Mouse (Mus musculus): ENCODE data around the gene Cdc14a. TPM values are rescaled to one million over a fixed set of nuclear protein-coding genes. Genes with fewer than 3 reads are reported as not detected.
"Not testable (repeated sequence)": the region's sequence is repeated elsewhere in the genome, so short reads cannot be mapped to it uniquely, and the experiment has no call there.

Cdc14a gene
- total RNA-seq, 4 experiments from 2014 or later: 3.3 to 4.2 (median 3.7) TPM

DNA sequence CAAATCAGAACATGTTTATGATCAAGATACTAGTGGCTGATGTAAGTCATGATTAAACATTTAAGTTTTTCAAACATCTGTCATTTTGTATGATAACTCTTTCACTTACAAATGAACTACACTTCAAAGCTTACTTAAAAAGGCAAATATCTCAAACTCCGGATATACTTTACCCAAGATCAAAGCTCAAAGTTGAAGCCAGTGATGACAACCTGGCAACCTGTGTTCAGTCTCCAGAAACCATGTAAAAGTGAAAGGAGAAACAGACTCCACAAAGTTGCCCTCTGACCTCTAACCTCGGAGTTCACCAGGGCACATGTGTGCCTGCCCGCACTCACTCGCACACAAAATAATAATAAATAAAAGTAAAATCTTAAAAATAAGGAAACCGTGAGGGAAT is 49.3 kb downstream of the Cdc14a start:
- DNase-seq (ENCODE audit: low spot score): no peak

DNA sequence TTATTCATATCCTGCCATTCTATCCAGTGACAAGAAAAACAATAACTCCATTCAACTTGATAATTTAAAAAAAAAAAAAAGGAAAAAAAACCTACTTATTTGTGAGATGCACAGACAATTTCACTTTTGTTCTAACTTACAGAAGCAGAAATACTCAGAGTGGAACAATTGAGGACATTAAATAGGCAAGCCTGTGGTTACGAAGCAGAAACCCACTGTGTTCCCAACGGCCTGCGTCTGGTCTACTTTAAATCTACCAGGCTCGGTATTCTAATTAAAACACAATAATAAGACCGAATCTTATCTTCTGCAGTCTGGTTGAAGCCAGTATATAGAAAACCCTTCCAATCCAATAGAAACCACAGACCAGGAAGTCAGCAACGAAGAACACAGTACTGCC is 50.6 kb downstream of the Cdc14a start:
- no peak for DNase-seq (ENCODE audit: low spot score)

DNA sequence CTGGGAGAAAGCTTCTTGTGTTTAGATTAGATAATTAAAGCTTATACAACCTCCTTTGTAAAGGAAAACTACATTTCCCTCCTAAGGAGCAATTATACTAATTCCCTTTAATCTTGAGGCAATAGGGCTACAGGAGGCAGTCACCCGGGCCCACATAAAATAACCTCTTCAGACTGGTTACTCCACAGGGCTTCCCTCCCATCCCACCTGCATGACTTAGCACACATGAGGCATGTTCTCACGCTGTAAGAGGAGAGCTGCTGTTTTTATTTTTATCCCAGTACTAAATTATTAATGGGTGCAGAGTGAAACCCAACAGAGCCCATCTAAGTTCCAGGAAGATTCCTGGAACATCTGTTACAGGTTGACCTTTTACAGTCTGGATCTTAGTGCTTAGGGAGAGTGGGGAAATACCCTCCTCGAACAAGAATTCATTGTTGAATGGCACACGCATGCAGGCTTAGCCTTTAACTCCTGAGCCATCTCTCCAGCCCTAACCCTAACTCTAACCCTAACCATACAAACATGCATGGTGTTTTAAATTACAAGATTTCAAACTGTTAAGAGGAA is 54.9 kb downstream of the Cdc14a start:
- DNase-seq (ENCODE audit: low spot score): no peak

DNA sequence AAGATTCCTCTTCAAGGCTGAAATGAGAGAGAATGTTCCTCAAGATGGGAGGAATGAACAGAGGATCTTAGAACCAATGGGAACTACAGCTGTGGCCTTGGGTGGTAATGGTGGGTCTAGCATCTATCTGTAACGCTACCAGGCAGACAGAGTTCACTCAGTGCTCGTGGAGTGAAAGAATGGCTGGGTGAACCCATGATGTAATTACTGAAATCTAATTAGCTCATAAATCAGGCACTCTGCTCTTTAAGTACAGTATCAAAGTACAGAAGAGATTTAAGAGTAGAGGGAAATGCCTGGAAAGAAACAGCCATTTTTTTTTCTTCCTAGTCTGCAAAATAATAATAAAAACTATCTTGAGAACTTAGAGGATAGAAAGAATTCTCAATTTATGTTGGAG is 57.7 kb downstream of the Cdc14a start:
- DNase-seq (ENCODE audit: low spot score): no peak

DNA sequence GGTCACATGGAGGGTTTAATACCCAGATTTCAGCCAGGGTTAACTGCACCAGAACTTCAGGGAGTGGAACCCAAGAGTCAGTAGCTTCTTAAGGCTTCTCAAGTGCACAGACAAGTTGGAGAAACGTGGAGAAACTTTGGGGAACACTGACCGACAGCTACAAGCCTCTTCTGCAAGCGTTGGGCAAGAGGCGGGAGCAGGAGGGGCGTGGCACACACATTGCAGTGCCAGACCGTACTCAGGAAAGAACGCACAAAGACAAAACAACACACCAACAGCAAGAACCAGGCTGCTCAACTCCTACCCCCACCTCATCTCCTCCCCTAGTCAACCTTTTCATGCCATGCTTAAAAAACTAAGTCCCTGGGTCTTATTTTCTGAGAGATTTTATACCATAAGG is 61.9 kb downstream of the Cdc14a start:
- DNase-seq (ENCODE audit: low spot score): no peak

DNA sequence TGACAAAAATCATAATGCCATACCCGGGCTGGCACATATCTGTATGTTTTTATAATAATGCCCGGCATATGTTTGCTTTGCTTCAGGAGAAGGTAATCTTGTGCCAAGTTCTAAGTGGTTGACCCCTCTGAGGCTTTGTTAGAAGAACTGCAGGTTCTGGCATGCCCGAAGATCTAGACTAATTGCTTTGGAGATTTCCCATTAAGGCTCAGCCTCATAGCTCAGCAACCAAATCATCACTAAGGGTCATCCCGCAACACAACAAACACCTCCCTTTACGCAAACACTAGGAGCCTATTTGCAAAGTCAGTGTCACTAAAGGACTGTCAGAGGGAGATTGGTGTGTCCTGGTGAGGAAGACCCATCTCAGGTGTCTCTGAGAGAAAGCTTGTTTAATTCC is 62.7 kb downstream of the Cdc14a start:
- DNase-seq (ENCODE audit: low spot score): no peak

DNA sequence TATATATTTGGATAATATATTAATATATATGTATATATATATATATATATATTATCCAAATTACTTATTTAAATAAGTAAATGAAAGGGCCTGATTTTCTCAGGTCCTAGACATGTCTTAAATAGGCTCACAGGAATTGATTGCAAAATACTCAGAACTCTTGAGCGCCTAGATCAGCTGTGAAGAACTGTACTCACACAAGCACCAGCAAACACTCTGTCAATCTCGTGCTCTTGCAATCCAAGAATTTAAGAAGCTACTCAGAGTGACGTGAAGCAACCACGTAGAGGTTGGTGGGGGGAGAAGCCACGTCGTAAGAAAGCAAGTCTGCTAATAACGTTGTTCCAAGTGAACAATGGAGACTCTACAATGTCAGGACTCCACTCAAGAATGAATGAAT is 66.0 kb downstream of the Cdc14a start:
- DNase-seq (ENCODE audit: low spot score): no peak

DNA sequence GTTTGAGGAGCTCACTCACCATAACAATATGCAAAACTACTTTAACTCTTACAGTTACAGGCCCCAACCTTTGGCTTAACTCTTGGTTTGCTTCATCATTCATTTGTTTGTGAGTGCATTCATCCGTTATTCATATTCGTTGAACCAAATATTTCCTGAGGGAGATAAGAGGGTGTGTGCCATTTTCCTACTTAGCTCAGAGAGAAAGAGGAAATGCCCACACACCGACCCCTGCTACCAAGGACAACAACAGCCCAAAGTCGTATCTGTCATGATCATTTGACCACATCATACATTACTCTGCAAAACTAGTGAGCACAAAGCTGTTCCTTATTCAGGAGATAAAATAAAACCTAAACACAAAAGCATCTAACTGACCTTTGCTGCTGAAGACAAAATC is 66.7 kb downstream of the Cdc14a start:
- no peak for DNase-seq (ENCODE audit: low spot score)

DNA sequence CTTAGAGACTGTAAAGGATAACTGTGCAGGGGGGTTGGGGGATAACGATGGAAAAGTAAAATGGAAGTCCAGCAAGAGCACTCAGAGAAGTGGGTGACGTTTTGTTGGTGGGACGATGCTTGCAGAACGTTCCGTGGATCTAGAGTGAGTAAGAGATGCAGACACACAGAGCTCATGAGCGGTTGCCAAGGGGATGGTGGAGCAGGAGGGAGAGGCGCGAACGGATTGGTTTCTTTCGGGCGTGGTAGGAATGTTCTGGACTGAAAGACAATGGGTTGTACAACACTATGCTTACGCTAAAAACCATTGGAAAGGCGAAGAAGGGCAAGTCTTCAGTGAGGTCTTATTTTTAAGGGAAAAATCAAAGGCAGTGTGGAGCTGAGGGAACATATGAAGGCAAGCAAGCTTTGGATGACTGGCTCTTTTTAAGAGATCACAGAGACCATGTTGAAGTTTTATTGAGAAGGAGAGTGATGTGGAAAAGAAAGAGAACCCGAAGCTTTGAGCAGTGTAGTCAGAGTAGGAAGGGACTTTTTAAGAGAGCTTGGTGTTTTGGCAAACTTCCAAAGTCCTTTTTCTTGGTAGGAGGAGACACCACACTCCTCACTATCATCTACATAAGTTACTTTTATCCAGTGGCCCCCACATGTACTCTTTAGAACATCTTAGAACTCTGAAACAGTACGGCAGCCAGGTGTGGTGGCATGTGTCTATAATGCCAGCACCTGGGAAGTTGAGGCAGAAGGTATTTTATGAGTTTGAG is 68.6 kb downstream of the Cdc14a start:
- DNase-seq (ENCODE audit: low spot score): no peak

DNA sequence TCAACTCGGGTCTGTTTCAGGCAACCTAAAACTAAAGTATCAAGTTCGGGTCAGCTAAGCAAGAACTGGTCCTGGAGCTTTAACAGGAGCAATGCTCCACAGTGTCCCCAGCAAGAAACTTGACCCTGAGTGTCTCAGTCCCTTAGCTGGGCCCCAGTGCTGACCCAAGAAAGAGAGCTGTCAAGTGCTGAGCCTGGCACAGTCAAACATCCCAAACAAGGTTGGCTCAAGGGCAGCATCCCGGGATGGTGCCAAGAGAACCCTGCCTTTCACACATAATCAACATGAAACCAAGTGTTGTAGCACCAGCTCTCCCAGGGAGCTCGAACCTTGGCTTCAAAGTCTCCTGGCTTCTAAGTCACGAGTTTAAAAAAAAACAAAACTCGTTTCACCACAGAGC is 71.3 kb downstream of the Cdc14a start:
- DNase-seq (ENCODE audit: low spot score): no peak

DNA sequence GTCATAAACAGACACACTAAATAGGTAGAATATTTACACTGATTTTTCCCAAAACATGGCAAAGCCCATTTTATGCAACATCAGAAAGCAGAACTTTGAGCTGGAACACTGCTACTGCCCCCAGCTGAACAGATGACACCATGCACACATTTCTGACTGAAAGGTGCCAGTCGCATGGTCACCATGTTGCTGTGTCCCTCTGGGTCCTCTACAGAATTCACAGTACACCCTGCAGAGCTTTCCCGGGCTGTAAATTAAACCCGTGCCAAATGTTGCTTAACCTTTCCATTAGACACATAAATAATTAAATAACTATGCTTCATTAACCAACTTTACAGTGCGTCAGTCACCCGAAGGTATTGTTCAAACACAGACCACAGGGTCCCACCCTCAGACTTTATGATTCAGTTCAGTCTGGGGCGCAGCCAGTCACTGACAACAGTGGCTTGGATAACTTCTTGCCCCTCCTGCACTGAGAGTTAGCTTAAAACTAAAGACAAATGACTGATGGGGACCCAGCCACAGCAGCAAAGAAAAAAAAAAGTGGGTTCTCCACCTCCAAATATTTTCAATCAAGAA is 73.4 kb downstream of the Cdc14a start:
- DNase-seq (ENCODE audit: low spot score): no peak

DNA sequence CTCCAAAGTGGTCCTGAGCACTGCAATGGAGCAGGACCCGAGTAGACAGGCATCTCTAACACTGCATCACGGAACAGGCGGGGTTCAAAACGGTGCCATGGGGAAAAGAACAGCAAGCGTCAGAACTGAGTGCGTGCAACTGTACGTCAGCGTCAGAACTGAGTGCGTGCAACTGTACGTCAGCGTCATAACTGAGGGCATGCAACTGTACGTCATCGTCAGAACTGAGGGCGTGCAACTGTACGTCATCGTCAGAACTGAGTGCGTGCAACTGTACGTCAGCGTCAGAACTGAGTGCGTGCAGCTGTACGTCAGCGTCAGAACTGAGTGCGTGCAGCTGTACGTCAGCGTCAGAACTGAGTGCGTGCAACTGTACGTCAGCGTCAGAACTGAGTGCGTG is 76.3 kb downstream of the Cdc14a start:
- DNase-seq (ENCODE audit: low spot score): not testable (repeated sequence)

DNA sequence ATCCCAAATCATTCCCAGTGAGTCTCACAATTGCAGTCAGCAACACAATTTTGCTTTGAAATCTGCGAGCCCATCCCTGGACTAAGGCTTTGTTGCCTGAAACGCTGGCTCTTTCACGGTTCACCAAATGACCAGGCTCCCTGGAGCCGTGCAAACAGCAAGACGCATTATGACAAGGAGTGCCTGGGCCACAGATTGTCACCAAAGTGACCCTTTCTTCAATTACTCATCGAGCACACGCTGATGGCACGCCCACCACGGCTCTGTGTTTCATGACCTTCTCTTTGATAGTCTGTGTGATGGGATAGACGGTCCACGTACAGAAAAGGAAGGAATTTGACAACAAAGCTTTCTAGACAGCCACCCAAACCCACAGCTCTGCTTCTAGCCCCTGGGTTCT is 78.6 kb downstream of the Cdc14a start:
- no peak for DNase-seq (ENCODE audit: low spot score)

DNA sequence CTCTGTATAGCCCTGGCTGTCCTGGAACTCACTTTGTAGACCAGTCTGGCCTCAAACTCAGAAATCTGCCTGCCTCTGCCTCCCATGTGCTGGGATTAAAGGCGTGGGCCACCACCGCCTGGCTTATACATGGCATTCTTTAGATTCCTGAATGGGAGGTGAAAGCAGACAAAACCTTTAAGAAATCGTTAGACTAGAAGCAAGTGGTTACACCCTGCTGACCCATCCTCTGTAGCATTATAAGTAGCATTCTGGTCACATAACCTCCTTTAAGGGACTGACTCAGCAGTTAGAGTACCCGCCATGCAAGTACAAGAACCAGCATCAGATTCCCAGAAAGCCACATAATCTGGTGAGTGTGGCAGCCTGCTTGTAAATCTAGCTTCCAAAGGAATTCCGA is 81.6 kb downstream of the Cdc14a start:
- DNase-seq (ENCODE audit: low spot score): no peak

DNA sequence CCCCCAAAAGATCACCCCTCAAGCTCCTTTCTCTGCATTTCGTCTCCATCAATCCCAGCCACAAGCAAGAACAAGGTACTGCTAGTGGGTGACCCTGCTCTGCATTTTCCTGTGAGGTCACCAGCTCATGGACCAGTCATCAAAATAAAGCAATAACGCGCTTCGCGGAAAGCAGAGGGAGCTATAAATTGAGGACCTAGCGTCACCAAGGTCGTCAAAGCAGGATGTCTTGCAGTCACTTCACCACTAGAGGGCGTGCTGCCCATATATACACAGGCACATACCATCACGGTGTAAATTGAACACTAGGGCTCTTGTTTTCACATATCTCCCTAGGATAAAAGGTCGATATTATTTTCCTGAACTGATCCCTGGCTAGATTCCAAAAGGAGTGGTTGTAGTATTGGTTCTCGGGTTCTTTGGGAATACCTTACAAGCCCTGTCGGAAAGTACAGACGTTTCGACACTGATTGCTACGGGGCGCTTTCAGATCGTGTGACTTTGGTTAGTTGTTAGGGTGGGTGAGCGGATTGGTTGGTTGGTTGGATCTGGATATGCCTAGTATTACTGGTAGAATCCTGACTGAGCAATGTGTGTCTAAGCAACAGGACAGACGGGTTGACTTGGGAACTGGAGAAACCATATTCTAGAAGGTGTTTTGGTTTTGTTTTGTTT is 82.7 kb downstream of the Cdc14a start:
- DNase-seq (ENCODE audit: low spot score): peak; percentile 74

DNA sequence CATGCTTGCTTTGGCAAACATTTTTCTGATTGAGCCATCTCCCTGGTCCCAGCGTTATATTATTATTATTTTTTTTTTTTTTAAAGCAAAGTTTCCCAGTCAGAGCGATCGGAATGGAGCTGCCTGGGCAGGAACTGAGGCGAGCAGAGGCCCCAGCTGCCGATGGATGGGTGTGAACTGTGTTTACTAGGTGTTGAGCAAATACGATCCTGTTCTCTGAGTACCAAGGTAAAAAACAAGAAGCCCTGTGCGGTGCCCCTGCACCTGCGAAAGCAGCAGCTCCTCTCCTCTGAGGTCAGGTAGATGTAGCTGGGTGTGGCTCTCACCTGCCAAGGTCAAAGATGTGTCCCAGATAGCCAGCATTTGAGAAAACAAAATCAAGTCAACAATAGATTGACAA is 83.6 kb downstream of the Cdc14a start:
- DNase-seq (ENCODE audit: low spot score): no peak

DNA sequence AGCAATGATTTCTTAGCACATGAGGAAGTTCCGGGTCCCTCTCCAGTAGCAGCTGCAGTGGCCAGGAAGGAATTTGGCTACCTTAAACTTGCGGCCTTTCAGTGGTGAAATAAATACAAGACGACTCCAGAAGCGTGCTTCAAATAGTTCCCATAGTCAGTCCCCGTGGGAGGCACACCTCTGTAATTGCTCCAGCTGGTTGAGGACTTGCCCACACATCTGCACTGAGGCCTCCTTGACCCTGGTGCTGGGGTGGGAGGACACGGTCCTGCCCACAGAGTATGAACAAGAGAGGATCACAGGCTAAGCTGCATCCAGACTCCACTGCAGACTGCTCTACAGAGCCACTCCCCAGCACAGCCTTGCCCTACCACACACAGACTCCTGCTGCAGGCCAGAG is 85.2 kb downstream of the Cdc14a start:
- DNase-seq (ENCODE audit: low spot score): no peak

DNA sequence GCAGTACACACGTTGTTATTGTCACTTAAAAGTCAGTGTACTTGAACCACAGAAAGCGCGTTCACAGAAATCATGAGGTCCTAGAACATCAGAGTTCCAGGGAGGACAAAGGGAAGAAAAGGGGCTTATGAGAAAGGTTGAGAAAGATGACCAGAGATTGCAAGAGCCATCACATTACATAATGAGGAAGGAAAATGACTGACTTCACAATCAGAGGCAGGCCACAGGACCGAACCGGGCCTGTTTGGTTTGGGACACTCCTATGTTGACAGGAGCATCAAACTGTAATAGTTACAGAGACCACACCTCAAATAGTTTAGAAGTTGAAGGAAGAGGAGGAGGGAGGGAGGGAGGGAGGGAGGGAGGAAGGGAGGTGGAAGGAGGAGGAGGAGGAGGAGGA is 86.0 kb downstream of the Cdc14a start:
- DNase-seq (ENCODE audit: low spot score): no peak

DNA sequence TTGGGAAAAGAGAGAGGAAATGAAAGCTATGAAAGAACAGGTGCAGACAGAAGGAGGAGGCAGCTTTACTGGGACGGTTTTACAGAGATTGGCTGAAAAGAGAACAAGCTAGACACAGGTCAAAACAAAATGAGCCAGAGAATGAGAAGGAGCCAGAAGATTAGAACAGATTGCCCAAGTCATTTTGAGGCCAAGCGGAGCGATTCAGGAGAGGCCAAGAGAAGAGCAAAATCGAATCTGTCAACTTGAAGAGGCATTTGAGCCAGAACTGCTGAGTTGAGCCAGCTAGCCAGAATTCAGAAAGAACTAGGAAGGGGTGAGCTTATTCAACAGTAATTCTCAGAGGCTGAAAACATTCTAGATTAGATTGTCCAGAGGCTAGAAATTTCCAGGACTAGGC is 88.8 kb downstream of the Cdc14a start:
- no peak for DNase-seq (ENCODE audit: low spot score)

DNA sequence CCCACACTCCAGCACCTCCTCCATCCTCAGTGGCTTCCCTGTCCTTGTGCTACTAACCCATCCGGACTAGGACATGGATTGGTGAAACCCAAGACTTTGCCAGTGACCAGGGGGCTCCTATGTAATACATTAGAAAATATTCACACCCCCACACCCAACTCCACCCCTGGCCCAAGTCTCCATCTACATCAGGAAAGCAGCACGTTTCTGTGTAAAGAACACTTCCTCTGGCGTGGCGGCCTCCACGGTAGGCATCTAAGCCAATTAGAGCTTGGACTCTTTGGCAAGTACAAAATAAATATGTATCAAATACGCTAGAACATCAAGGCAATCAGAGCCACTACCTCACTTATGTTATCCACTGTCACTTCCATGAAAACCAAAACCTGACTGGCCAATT is 90.1 kb downstream of the Cdc14a start:
- no peak for DNase-seq (ENCODE audit: low spot score)

DNA sequence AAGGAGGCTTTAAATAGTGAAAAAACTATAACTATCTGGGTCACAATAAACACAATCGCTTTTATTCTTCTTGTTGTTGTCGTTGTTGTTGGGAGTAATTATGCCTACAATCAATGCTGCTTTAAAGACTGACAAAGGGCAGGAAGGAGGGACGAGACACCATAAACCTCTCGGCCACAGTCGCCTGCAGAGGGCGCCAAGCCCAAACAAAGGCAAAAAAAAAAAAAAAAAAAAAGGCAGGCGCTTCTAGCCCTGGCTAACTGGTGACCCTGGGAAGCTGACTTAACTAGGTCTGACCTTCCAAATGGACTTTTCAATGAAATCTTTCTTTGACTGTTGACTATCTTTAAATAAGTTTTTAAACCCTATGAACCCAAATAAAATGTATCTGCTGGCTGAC is 90.6 kb downstream of the Cdc14a start:
- no peak for DNase-seq (ENCODE audit: low spot score)

DNA sequence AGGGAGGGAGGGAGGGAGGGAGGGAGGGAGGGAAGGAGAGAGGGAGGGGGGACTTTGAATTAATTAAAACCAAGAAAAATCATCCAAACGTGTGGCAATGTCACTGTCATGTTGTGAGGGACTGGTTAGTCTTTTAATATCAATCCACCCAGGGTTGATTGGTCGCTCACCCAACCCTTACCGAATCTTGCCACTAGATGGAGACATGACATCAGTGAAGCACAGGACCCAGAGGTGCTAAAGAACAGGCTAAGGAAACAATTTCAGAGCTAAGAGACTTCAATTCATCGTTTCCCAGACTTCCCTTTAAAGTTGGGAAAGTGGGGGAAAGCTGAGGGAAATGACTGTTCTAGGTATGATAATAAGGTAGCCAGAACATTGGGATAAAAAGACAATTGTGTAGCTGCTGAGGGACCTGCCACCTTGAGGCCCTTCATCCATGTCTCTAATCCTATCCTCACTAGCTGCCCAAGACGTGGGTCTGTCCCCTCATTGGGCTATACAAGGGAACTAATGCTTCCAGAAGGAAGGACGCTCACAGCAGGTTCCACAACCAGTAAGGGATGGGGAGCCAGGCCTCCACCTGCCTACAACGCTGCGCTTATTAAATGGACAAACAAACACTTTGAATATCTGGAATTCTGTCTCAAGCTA is 91.9 kb downstream of the Cdc14a start:
- DNase-seq (ENCODE audit: low spot score): peak; percentile 71
